Mouse (Mus musculus): ENCODE data around the gene Spi1.

DNA sequence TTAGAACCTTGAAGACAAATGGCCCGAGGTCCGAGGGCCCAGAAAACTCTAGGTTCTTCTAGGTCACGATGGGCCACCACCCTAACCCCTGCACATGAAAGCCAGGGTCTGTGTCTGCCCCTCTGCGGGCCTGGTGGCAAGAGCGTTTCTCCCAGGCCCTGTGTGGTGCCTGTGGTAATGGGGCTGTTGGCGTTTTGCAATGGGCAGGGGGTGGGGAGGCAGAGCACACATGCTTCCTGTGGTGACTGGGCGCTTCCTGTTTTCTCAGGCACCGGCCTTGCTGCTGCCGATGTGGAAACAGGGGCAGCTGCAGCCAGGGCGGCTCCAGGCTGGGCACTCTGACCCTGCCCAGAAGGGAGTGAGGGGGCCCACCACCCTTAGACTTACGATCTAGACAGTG lies 654 bp downstream of the Spi1 start:
- no peak for TF ChIP-seq CTCF (IDR thresholded peaks at IDR 0.05; ENCODE audit: borderline replicate concordance, insufficient read depth, low read depth, low read length)
- TF ChIP-seq POLR2A (IDR thresholded peaks at IDR 0.05; ENCODE audit: borderline replicate concordance, insufficient read depth, low read length) = no peak
